Mouse (Mus musculus): ENCODE measurements around the gene Cntn5. TPM values are rescaled to one million over a fixed set of nuclear protein-coding genes. Genes with fewer than 3 reads are reported as not detected.

The Cntn5 gene
- total RNA-seq, 1 experiment from 2014 or later = not detected

DNA sequence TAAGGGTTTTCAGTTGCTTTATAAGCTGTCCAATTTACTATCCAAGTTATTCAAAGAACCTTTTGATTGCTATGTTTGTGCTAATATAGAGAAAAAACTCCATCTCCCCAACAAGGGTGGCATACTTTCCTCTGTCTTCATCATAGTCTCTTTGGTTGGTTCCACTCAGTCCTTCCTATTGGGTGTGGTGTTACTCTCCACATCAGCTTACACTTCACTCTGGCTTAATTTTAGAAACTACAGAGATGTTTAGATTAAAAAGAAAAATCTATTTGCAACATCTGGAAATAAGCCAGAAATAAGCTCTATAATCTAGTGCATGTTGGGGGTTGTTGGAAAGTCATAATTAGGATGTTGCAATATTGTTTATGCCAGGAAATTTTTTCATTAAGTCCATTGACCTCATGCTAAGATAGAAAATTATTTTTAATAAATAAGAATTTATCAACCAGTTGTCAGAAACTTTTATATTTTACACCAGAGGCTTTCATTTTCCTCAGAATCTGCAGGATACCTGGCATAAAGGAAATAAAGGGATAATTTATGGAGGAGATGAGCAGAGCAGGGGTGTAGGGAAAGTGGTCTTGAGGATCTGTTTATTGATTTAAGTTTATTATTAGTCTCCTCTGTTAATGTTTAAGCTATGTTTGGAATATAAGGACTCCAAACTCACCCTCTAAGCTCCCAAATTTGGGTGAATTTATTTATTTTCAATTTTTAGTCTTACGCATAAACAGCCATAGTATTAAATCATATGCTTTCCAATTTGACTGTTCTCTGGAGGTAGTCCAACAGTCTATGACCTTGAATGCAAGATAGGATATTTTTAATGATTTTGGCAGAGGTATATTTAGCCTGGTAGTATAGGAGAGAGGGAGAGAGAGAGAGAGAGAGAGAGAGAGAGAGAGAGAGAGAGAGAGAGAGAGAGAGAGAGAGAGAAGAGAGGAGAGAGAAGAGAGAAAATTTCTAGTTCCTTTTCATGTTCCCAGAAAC lies 966.8 kb downstream of the Cntn5 start:
- ATAC-seq (replicated peaks in 1 of 2; ENCODE audit: insufficient read depth in 1 of 2, low FRiP score in 2 of 2, low TSS enrichment in 1 of 2, low read depth in 1 of 2, poor library complexity in 2 of 2, severe bottlenecking in 2 of 2) = no peak

DNA sequence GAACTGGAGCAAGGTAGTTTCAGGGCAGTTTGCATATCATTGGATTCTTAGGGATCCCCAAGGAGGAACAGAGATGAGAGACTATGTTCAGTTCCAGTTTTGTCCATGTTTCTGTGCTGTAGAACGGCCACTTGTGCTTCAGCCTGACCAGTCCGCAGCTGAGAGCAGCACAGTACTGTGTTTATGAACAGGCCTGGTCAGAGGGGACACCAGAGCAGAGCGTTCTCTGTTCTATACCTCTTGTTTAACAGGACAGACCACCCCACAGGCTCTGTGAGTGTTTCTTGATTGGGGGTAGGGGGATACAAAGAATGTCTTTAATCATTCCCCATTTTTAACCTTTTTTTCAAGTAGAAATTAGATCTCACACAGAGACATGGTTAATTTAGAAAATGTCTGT lies 984.0 kb downstream of the Cntn5 start:
- ATAC-seq (replicated peaks in 1 of 2; ENCODE audit: insufficient read depth in 1 of 2, low FRiP score in 2 of 2, low TSS enrichment in 1 of 2, low read depth in 1 of 2, poor library complexity in 2 of 2, severe bottlenecking in 2 of 2) = no peak

DNA sequence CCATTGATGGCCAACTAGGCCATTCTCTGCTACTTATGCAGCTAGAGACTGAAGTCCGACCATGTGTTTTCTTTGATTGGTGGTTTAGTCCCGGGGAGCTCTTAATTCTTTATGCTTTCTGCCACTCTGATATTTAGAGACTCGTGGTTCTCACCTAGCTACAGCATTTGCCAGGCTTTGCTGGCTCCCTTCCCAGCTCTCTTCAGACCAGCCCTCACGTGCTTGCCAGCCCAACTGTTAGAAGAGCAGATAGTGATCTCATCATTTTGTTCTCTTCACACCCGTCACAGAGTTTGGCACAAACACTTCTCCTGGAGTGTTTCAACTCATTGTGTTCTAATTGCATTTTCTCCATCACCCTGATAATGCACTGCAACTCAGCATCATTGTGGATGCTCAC lies 1005.5 kb downstream of the Cntn5 start:
- ATAC-seq (replicated peaks in 1 of 2; ENCODE audit: insufficient read depth in 1 of 2, low FRiP score in 2 of 2, low TSS enrichment in 1 of 2, low read depth in 1 of 2, poor library complexity in 2 of 2, severe bottlenecking in 2 of 2) = no peak

DNA sequence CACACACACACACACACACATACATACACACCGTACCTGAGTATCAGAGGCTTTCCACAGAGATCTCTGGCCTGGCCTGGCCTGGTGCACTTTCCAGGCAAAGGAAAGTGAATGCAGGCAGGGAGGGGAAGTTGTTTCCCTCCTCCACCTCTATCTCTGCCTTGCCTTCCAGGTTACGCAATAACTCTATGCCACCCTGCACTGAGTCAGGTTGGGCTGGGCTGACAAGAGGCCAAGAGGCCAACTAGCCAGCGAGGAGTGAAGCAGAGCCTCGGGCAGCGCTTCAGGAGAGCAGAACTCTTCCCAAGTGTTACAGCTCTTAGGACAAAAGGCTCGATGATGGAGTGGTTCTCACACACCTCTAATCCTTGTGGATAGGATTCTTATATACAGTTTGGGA lies 1018.4 kb downstream of the Cntn5 start:
- no peak for ATAC-seq (replicated peaks in 1 of 2; ENCODE audit: insufficient read depth in 1 of 2, low FRiP score in 2 of 2, low TSS enrichment in 1 of 2, low read depth in 1 of 2, poor library complexity in 2 of 2, severe bottlenecking in 2 of 2)

DNA sequence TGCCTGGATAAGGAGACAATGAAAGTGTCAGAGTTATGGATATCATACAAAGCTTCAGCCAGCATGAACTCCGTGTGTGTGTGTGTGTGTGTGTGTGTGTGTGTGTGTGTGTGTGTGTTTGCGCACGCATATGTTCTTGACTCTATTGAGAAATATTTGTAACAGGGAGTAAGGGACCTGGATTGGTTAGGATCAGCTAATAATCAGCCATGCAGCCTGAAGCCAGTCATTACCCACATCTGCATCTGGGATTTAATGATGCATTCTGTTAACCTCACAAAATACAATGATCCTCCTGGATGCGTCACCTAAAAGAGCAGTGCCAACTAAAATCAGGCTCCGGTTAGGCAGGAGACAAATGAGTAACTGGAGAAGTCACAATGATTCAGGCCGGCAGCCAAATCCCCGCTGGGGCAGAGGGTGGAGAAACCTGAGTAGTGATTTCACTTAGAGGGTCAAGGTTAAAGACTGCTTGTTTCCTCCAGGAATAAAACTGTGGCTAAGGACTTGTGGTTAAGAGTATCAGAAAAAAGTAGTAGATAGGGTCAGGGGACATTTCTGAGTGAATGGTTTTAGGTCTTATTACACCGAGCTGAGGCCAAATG lies 1021.7 kb downstream of the Cntn5 start:
- no peak for ATAC-seq (replicated peaks in 1 of 2; ENCODE audit: insufficient read depth in 1 of 2, low FRiP score in 2 of 2, low TSS enrichment in 1 of 2, low read depth in 1 of 2, poor library complexity in 2 of 2, severe bottlenecking in 2 of 2)

DNA sequence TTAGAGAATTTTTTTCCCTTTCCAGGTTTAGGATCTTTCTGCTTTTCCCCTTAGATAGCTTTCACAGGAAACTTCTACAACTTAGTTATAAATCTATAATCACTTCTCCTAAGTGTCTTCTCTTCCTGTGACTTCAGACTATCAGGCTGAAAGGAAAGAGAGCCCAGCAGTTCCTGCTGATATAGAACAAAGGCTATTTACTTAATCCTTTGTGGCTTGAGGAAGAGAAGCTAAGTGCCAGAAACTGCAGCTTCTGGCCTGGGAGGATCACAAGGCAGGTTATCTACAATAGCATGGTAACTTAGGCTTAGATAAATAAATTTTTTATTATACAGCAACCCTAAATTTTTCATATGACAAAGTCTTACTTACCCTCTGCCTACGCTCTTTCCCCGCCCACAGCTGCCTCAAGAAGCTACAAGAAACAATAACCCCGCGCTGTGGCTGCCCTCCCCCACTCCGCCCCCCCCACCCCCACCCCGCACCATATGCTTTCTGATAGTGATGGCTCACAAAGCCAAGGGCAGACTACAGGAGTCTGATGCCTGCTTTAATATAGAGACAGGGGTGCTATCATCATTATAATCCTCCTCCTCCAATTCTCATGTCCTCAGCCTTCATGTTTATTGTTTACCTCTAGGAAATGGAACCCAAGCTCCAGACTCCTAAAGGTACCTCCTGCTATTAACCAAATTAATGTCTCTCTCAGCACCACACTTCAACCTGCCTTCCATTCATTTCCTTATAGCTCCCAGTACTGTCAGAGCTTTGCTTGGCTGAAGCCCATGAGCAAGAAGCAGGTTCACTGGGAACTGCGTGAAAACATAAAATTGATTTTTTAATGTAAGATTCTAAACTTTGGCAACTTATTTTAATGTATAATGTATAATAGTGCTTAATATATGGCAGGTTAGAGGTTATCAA lies 1032.2 kb downstream of the Cntn5 start:
- ATAC-seq (replicated peaks in 1 of 2; ENCODE audit: insufficient read depth in 1 of 2, low FRiP score in 2 of 2, low TSS enrichment in 1 of 2, low read depth in 1 of 2, poor library complexity in 2 of 2, severe bottlenecking in 2 of 2) = no peak

DNA sequence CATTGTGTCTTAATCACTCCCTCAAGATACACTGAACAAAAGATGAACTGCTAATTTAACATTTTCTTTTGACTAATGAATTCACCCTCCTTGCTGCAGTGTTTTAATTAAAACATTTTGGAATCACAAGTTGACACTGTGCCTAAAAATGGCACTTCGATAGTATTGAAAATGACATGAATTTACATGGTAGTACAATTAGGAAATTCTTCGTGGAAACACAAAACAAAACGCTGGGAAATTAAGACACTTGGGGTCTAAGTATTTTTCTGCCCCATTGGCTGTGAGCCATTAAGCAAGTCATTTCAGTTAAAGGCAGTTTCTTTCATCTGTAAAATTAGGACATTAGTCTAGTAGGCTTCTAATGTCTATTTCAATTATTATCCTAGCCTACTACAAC lies 1043.9 kb downstream of the Cntn5 start:
- no peak for ATAC-seq (replicated peaks in 1 of 2; ENCODE audit: insufficient read depth in 1 of 2, low FRiP score in 2 of 2, low TSS enrichment in 1 of 2, low read depth in 1 of 2, poor library complexity in 2 of 2, severe bottlenecking in 2 of 2)

DNA sequence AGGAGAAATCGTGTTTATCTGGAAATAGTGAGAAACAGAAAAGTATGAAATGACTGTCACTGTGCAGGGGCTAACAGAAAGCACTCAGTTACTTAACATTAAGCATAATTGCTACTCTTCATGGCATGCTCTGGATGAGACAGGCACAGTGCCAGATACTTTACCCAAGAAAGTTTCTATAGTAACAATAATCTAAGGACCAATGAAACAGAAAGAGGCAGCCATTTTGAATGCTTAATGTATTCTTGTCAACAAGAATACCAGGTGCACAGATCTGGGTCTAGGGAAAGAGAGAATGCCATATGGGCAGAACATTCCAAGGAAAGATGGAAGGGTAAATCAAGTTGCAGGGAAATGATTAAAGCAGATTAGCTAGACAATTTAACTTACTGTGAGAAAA lies 1045.3 kb downstream of the Cntn5 start:
- ATAC-seq (replicated peaks in 1 of 2; ENCODE audit: insufficient read depth in 1 of 2, low FRiP score in 2 of 2, low TSS enrichment in 1 of 2, low read depth in 1 of 2, poor library complexity in 2 of 2, severe bottlenecking in 2 of 2) = no peak

DNA sequence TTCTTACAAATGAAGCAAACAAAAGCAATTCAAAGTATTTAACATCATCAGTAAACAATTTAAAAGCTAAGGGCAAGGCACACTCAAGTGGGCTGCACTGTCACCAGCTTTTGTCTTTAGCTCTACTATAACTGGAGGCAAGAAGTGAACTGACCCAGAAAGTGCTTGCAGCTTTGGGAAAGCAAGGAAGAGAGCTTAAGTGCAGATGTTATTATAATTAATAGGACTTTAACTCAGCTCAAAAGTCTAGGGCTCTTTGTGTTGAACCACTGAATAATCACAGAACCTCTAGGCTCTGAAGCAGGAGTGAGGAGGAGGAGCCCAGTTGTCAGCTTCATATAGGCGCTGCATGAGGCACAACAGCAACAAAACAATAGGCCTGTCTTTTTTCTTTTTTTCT lies 1049.8 kb downstream of the Cntn5 start:
- no peak for ATAC-seq (replicated peaks in 1 of 2; ENCODE audit: insufficient read depth in 1 of 2, low FRiP score in 2 of 2, low TSS enrichment in 1 of 2, low read depth in 1 of 2, poor library complexity in 2 of 2, severe bottlenecking in 2 of 2)

DNA sequence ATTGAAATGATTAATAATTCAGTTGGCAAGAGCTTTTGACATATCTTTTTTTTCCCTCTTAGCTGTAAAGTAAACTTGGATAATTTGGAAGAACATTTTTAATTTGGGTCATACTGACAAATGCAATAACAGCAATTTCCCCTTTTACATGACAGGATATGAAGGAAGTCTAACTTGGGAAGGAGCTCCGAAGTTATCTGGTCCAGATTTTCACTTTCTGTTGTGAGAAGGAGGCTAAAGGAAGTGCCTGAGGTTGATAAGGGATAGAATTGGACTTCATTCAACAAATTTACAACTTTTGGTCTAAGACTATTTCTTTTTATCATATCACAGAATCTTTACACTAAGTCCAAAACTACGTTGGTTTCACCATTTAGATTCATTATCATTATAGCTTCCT lies 1074.3 kb downstream of the Cntn5 start:
- ATAC-seq (replicated peaks in 1 of 2; ENCODE audit: insufficient read depth in 1 of 2, low FRiP score in 2 of 2, low TSS enrichment in 1 of 2, low read depth in 1 of 2, poor library complexity in 2 of 2, severe bottlenecking in 2 of 2) = no peak

DNA sequence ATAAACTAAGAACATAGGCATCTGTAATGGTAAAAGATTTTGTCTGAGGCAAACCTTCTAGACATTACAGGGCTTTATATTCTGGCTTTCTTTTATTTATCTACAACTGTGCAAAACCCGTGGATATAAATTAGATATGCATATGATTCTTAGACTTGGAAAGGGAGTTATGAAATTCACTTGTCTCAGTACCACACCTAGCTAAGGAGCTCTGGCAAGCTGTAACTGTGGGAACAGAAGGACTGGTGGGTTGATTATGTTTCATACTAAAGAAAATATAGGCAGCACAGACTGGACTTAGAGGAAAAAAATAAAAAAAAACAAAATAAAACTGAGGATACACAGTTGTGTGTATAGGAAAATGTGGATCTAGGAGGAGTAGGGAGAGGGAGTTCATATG lies 1084.6 kb downstream of the Cntn5 start:
- no peak for ATAC-seq (replicated peaks in 1 of 2; ENCODE audit: insufficient read depth in 1 of 2, low FRiP score in 2 of 2, low TSS enrichment in 1 of 2, low read depth in 1 of 2, poor library complexity in 2 of 2, severe bottlenecking in 2 of 2)

DNA sequence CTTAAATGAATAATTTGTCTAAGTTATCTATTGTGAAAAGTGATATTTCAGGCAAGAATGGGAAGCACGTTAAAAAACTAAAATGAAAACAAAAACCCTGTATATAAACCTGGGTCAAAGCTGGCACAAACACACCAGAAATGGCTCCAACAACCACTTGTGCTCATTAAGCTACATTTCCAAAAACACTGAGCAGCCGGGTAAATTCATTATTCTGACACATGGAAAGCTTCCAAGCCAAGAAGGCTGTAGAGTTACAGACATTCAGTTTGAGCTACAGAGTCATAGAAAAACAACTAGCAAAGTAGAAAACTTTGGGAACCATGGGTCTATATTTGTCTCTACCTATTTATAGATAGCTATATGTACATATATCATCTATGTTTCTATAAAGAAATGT lies 1087.1 kb downstream of the Cntn5 start:
- ATAC-seq (replicated peaks in 1 of 2; ENCODE audit: insufficient read depth in 1 of 2, low FRiP score in 2 of 2, low TSS enrichment in 1 of 2, low read depth in 1 of 2, poor library complexity in 2 of 2, severe bottlenecking in 2 of 2) = no peak

DNA sequence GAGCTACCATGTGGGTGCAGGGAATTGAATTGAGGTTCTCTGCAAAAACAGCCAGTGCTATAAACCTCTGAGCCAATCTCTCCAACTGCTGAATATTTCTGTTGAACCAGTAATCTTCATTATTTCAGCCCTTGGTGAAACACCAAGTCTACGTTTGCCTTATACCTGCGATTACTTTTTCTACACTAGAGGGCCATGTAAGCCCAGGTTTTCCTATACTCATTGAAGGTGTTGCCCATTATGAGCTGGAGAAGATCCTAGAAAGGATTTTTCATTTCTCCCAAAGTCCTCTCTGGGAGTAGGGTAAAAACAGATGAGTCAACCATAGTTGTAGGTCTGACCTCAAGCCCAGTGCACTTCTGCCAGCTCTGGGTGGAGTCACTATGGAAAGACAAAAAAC lies 1105.0 kb downstream of the Cntn5 start:
- no peak for ATAC-seq (replicated peaks in 1 of 2; ENCODE audit: insufficient read depth in 1 of 2, low FRiP score in 2 of 2, low TSS enrichment in 1 of 2, low read depth in 1 of 2, poor library complexity in 2 of 2, severe bottlenecking in 2 of 2)

DNA sequence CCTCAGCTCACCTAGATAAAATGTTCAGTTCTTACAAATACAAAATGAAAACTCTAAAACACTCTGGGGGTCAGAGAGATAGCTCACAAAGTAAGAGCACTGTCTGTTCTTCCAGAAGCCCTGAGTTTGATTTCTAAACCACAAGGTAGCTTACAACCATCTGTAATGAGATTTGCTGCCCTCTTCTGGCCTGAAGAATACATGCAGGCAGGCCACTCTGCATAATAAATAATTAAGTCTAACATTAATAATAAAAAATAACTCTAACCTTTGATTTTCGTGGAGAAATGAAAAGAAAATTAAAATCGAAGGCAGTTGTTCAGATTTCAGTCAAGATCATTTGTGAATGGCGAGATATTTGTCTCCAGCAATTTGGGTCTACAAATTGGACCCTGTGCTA lies 1120.9 kb downstream of the Cntn5 start:
- ATAC-seq (replicated peaks in 1 of 2; ENCODE audit: insufficient read depth in 1 of 2, low FRiP score in 2 of 2, low TSS enrichment in 1 of 2, low read depth in 1 of 2, poor library complexity in 2 of 2, severe bottlenecking in 2 of 2) = no peak

DNA sequence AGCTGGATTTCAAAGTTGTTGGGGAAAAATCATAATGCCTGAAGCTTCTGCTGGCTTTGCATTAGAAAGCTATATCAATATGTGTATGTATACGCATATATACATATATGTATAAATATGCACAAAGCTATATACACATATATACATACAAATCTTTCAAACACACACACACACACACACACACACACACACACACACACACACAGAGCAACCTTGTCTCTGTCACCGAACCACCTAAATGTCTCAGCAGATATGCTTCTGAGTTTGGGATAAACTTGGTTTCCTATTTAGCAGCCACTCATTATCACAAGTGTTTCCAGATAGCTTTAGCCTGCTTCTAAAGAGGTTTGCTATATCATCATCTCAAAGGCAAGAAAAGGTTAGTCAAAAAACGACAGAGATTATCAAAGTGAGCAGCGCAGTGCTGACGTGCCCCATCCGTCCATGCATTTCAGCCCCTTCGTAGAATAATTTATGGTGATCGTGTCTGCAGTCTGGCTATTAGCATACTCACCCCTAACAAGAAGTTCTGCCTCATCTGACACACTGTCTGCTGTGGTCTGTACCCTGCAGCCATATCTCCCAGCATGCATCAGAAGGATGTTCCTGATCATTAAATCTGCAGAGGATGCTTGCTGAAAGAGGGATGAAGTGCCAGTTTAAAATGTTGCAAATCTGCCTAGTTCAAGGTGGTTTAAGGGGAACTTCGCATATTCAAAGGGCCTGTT lies 1123.3 kb downstream of the Cntn5 start:
- ATAC-seq (replicated peaks in 1 of 2; ENCODE audit: insufficient read depth in 1 of 2, low FRiP score in 2 of 2, low TSS enrichment in 1 of 2, low read depth in 1 of 2, poor library complexity in 2 of 2, severe bottlenecking in 2 of 2) = no peak

DNA sequence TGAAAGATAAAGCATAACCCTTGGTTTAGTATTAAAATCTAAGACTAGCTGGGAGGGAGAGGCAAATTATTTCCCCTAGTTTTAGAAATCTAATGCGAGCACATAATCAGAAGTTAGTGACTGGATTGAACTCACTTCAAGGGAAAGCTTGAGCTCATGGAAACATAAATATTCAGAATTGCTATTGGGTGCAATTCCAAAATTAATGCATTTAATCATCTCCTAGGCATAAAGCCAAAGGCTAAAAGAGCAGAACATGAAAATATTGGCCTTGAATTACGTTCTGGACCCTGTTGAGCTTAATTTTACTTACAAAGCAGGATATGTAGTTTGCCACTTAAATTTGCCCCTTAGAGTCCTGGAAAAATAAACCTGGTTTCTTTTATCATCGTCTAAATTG lies 1124.9 kb downstream of the Cntn5 start:
- ATAC-seq (replicated peaks in 1 of 2; ENCODE audit: insufficient read depth in 1 of 2, low FRiP score in 2 of 2, low TSS enrichment in 1 of 2, low read depth in 1 of 2, poor library complexity in 2 of 2, severe bottlenecking in 2 of 2) = no peak

DNA sequence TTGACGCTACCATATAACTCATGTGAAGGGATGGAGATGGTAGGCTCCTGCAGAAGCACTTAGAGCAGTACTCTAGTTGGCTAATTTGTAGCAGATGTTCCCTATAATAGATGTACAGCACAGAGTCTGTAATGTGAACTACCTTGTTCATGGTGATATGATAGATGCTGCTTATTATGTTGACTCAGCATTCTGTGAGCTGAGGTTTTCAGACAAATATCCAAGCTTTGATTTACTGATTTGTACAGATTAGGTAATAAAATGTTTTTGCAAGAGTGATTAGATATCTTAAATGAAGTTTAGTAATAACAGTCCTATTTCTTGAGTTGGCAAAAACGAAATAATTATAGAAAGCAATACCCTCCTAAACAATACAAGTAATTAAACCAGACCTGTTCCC lies 1133.8 kb downstream of the Cntn5 start:
- ATAC-seq (replicated peaks in 1 of 2; ENCODE audit: insufficient read depth in 1 of 2, low FRiP score in 2 of 2, low TSS enrichment in 1 of 2, low read depth in 1 of 2, poor library complexity in 2 of 2, severe bottlenecking in 2 of 2) = no peak
